Mouse (Mus musculus): ENCODE measurements around the gene 1700029P11Rik.

DNA sequence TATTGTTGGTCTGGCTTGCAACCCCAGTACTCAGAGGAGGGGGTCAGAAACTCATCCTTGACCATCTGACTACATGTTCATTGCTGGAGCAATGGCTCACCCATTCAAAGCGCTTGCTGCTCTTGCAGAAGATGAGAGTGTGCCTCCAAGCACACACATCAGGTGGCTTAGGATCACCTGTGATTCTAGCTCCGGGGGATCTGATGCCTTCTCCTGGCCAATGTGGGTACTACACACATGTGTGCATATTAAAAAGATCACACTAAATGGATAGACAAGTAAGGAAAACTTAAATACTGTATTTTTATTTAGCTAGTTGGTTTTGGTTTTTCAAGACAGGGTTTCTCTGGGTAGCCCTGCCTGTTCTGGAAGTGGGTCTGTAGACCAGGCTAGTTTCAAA is 39.3 kb upstream of the 1700029P11Rik start:
- TF ChIP-seq CTCF (IDR thresholded peaks at IDR 0.05; ENCODE audit: low read depth, low read length) (no peak), EP300 (IDR thresholded peaks at IDR 0.05; ENCODE audit: insufficient read depth, low read depth, low read length) (no peak), POLR2A (IDR thresholded peaks at IDR 0.05; ENCODE audit: insufficient read depth, low read length) (no peak)
